Mouse (Mus musculus): ENCODE data around the gene Glb1l.

DNA sequence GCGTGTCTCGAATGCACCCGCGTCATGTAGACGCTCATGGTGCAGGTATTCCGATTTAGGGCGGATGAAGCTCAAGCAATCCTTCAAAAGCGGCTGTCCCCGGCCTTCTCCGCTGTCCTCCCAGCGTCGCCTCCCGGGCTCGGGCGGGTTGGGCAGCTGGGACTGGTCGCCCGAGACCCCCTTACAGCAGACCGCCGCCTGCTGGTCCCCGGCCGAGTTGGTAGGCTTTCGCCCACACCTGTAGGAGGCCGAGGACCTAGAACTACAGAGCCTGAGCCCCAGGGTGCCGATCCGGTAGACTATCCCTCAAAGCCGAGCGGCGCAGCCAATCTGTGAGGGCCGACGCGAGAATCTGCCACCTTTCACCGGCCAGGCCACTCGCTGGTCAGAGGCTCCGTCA, 8.9 kb upstream of the Glb1l start, which contains the start of gene Tuba4a:
- TF ChIP-seq CTCF (IDR thresholded peaks at IDR 0.05; ENCODE audit: borderline replicate concordance, insufficient read depth, low read depth, low read length) (no peak), POLR2A (IDR thresholded peaks at IDR 0.05; ENCODE audit: borderline replicate concordance, insufficient read depth, low read length) (no peak)
